Mouse (Mus musculus) neural tube, embryonic 10.5 days (tissue): ENCODE measurements around the gene Mcl1.

Experiments
- DNase-seq: peaks from one replicate; pipeline ENCODE4 v3.0.0-alpha.2; 2017; ENCODE audit warnings: low spot score; ENCODE audit errors: extremely low spot score

Mcl1 gene

DNA sequence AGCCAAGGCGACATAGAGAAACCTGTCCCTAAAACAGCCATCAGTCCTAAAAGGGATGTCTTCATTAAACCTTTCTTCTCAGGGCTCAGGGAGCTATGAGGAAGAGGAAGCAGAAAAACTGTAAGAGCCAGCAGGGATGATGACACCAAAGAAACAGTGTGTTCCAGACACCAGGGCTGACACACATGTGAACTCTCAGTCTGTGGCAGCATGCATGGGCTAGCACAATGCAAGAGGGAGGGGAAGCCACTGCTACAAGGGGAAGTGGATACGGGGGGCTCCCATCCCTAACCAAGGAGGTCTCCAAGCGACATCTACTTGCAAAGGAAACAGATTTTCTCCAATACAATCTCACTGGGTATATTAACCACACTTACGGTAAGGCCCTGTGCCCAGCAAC lies 47.7 kb downstream of the Mcl1 start:
- DNase-seq: no peak

DNA sequence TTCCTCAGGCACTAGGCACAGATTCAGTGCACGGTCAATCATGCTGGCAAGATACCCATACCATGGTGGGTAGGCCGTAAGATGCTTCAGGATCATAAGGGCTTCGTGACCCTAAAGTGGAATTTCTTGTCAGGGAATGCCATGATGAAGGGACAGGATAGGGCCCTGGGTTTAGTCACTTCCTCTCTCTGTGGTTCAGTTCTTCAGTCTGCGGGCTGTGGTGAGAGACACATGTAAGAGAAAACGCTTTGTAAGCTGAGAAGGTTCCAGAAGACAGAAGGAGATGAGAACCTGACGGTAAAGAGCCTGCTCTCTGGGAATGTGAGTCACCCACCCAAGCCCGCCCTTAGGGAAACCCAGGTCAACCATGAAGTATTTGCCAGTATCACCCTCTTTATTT lies 48.9 kb downstream of the Mcl1 start:
- DNase-seq: no peak

DNA sequence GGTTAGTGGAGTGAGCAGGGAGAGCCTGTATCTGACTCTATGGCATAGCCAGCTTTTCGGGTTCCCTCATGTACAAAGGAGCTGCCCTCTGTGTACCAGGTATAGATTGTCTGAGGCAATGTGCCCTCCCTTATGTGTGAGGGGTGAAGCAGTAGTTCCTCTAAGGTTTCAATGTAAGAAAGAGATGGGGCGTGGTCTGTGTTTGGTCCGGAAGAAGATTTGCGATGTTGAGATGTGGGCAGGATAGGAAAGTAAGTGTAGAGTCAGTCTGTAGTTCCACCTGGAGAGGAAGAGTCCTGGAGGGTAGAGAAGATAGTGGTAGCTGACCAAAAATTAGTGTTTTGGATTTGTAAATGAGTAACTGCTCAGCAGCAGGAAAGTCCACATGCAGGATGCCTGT lies 50.5 kb downstream of the Mcl1 start:
- no peak for DNase-seq

DNA sequence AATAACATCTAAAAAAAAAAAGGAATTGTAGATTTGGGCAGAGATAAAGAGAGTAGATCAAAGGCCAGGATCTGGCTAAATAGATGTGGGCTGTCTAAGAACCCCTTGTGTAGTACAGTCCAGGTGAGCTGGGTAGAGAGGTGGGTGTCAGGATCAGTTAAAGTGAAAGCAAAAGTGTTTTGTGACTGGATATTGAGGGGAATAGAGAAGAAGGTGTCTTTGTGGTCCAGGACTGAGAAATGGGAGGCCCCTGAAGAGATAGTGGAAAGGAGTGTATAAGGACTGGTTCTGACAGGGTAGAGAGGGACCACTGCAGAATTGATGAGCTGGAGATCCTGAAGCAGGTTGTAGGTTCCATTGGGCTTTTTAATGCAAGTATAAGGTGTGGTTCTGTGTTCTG lies 51.4 kb downstream of the Mcl1 start:
- no peak for DNase-seq
